Mouse (Mus musculus): Measurements from ENCODE around the gene Cdc42bpa.
A peak's percentile ranks its signal among the peaks of the same experiment; 100 is the strongest.

DNA sequence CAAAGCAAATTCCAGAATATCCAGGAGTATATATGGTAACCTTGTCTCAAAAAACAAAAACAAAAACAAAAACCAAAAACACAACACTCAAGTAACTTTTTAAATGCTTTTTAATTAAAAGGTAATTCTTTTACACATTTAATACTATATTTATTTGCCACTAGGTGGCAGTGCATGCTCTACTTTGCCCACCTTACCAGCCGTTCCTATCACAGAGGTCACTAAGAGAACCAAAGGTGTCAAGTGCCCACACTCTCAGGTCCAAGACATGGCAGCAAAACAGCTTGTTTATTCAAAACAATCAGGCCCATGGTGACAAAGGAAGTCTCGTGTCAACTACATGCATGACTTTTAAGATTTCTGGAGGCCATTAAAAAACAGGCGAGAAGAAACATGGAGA, 214.9 kb downstream of the Cdc42bpa start:
- TF ChIP-seq CTCF (IDR thresholded peaks at IDR 0.05; ENCODE audit: low read depth) (peak; percentile 75), EP300 (IDR thresholded peaks at IDR 0.05; ENCODE audit: low read depth) (no peak)
